Mouse (Mus musculus) liver, adult 2 months (tissue): ENCODE data around the gene Sec31a.

ENCODE experiments used
- CTCF ChIP-seq: fragments of 200-500 bp; IDR thresholded peaks from 2 replicates; pipeline ENCODE4 v1.5.1; 2011; ENCODE audit warnings: low read depth, low read length, control low read depth
- POLR2A ChIP-seq: fragments of 200-500 bp; IDR thresholded peaks from 2 replicates; pipeline ENCODE4 v1.6.1; 2011; ENCODE audit warnings: low read length, control low read depth; ENCODE audit not compliant: insufficient read depth; ENCODE audit errors: extremely low read depth

- TF ChIP-seq CTCF = no peak
- TF ChIP-seq POLR2A = no peak
Observed at GRCm38 (mm10) chr5:100354644-100355043, 61.4 kb downstream of the Sec31a start.
